Mouse (Mus musculus) cerebellum, adult (tissue): ENCODE results near the gene Fbn1.

ENCODE experiments used
- ATAC-seq: cut with Nextera tagmentation; 2 replicates; pipeline ENCODE4 v1.9.2; 2017; ENCODE audit warnings: mild to moderate bottlenecking, moderate library complexity, mixed read lengths; ENCODE audit not compliant: insufficient number of reproducible peaks, low FRiP score, low TSS enrichment

Fbn1 gene

DNA sequence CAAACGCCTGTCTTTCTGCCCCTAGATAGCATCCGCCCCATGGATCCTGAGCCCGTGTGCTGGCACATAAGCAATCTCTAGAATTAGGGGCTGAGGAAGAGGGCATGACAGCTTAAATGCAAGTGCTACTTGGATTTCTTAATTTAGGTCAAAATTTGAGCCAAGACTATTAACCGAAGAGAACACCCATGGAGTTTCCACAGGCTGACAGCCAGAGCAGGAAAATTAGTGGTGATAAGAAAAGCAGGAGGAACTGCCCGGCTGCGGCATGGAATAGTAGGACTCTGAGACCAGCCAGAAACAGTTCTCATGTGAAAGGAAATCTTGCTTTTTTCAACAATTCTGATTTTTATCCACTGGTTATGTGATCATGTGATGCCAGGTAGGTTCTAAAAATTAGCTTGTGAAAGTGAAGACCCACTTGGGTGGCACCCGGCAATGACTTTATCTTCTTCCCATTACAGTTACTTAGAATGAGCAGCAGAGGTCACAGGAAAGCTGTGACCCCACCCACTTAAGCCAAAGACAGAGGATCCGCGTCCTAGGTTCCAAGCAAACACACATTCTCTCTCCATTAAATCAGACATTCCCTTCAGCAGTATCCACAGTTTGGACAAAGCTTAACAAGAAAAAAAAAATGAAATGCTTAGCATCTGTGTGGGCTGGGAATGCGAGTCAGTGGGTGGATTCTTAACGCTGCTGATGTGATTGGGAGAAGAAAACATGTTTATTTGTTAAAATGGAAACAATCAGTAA is 152.4 kb downstream of the Fbn1 start:
- 0 out of 2 replicates have a peak, but pooled peaks have one; percentile 34 for ATAC-seq

DNA sequence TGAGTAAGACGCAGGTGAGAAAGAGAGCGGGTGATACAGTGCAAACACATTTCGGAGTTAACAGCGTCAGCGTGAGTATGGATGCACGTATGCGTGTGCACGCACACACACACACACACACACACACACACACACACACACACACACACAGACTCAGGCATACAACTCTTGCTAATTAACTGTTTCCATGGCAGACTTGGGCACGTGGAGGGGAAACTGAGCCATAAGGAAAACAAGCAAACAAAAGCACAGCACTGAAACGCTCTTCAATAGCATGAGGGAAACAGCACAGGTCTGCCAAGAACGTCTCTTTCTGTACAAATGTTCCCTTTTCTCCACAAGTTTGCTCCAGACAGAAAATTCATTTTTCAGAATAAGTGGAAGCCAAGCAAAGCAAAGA is 153.2 kb downstream of the Fbn1 start:
- ATAC-seq, result no peak

DNA sequence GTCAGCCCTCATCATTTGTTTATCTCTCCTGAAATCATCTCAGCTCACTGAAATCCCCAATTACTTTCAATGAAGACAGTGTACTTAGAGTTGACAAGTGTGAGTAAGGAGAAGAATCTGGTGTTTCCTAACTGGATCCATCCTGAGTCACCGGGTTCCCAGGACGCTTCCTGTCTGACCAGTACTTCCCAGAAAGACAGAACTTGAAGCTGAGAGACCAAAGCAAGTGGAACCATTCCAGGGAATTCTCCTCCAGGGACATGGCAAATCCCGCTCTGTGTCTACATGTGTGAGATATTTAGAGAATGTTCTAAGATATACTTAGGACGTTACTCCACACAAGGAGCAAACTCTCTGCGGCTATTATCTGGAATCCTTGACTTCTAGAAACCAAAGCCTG is 158.6 kb downstream of the Fbn1 start:
- no peak for ATAC-seq

DNA sequence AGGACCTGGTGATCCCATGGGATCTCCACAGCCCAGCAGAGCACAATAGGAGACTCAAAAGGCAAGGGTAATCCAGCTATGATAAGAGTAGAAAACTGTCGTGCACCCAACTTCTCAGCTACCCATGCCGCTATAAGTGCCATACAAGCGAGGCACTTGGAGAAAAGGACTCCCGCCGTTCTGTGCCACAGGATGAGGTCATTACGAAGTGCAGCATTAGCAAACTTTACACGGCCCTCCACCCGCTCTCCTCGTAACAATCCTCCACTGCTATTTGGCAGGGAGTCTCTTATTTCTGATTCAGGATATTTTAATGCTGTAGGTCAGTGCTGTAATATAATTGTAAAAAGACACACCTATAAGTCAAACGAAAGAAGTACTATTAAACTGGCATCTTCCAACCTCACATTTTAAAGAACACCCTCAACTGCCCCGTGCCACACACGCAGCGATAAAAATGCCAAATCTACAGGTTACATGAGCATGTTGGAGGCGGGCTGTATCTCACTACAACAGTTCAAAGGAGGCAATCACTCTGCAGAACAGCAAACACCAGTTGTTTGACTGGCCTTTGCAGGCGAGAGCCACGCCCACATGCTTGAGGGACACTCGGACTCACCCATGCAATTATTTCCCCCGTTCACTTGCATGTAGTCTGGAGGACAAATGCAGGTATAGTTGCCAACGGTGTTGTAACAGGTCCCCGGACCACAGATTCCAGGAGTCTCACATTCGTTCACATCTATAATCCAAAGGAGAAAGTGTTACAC is 165.4 kb downstream of the Fbn1 start:
- no peak for ATAC-seq

DNA sequence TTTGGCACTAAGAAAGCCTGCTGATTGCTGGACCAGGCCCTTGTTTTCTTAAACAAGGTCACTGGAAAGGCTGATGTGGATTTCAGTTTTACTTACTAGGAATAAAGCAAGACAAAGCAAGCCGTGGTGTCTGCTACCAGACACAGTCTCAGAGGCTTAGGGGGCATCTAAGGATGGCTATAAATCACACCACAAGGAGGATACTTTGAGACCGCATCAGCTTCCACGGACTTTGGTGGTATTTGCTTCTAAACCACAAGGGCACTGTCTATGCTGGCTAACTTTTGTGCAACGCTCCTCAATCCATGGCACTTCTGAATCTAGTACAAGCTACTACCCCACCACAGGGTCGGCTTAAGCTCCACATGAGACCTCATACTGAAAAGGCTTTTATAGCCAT is 167.4 kb downstream of the Fbn1 start:
- no peak for ATAC-seq

DNA sequence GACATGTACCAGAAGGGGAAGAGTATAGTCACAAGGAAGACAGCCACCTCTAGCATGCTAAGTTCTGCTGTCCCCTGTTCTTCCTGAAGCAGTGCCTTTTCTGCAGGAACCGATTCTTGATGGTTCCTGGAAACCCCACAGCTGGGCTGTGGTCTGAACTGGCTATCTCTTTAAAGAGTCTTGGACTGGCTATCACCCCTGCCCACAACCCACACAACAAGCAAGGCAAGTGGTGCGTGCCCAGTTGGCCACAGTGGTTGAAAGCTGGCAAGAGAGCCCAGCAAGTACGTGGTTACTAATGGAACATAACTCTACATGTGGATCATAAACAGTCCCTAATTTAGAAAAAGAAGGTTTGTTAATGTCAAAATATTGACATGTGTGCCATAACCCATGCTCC is 170.6 kb downstream of the Fbn1 start:
- ATAC-seq, result no peak

DNA sequence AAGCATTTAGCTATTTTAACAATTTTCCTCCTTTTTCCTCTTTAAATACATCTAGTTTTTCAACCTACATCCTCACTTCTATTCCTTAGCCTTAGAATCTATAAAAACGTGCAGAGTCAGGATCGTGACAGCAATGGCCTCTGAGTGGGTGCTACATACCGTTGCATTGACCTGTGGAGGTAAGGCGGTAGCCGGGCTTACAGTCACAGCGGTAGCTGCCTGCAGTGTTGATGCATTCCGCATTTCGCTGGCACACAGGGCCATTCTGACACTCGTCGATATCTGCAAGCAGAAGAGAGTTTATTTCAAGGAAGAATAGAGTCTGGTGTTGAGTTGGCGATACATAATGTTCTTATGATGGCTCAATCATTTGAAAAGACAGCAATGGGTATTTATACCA is 172.6 kb downstream of the Fbn1 start:
- no peak for ATAC-seq

DNA sequence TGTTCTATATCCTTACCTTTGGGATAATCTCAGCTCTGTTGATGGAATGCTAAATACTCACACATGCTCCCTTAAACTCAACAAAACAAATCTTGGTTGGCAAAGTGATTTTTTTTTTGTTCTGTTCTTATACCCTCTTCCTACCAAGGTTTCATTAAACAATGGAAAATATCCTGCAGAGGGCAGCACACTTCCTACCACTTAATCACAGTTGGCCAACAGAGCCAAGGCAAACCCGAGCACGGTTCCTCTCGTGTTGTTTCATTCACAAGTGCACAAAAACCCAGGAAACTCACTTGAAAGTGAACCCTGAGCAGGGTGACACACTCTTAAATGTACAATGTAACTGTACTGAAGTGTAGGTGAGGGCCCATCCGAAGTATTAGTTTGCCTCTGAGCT is 173.6 kb downstream of the Fbn1 start:
- no peak for ATAC-seq

DNA sequence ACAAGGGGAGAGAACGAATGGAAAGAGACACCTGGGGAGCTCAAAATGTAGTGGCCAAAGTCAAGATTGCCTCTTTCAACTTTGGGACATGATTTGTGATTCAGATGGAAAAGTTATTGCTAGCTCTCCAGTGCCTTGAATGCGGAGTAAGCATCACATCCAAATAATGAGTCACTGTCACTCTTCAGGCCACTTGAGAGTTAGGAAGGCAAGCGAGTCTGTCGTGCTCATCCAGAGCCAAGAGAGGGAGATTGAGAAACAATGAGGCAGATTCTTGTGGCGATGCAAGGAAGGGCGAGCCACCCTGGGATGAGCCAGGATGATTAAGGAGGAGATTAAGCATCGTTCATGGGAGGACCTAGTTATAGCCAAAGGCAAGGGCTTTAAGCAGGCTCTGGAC is 176.2 kb downstream of the Fbn1 start:
- ATAC-seq, result no peak

DNA sequence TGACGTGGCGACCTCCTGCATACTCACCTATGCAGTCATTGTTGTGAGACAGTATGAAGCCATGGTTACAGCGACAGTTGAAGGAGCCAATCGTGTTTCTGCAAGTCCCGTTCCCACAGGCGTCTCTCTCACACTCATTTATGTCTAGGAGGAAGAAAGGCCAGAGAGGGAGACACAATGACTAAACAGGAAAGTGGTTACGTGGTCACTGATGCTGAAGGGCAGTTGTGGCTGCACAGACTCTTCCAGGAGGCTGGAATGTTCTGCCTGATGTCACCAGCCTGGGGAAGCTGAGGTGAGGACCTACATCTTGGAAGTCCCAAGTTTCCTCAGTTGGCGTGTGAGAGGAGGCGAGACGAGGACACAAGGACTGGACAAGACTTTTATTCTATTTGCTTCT is 177.3 kb downstream of the Fbn1 start:
- ATAC-seq, result no peak

DNA sequence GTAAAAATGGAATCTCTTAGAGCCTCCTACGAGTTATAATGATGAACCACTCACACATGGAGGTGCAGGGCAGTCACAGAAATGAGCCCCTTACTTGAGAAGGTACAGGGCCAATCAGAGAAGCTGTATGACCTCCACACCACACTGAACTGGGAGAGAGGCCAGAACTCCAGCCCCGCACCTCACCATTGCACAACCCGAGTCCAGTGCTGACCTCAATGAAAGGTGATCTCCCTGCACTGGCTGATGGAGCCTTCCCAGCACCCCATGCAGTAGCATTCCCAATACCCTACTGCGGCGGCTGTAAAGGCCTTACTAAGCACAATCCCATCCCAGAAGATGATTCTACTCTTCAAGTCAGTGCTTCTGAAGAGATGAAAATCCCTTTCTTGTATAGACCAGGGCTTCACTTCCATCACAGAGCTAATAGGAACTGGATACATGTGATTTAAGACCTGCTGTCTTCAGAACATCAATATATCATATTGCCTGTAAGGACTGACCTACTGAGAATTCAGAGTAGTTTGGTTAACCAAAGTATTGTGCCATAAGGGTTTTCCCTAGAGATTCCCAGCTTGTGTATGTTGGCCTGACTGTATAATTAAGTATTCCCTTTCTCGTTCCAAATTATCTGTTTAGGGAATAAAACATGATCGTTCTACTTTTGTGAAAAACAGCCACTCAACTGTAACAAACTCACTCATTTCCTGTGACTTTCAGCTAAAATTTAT is 182.5 kb downstream of the Fbn1 start:
- no peak for ATAC-seq

DNA sequence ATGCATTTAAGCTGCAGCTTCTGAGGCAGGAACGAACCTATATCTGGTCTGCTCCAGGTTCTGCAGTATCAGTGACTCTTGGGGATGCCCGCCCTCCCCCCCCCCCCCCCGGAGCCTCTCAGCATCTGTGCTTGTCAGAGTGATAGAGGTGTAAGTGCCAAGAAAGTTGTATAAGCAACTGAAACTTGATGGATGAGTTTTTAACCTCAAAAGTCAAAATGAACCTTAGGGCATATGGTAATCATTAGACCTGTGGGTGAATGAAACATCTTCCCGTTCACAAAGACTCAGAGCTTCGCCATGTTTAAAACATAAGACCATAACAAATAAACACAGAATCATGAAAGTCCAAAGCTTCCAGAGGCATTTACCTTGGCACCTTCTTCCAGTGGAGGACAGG is 183.3 kb downstream of the Fbn1 start:
- ATAC-seq, result no peak

DNA sequence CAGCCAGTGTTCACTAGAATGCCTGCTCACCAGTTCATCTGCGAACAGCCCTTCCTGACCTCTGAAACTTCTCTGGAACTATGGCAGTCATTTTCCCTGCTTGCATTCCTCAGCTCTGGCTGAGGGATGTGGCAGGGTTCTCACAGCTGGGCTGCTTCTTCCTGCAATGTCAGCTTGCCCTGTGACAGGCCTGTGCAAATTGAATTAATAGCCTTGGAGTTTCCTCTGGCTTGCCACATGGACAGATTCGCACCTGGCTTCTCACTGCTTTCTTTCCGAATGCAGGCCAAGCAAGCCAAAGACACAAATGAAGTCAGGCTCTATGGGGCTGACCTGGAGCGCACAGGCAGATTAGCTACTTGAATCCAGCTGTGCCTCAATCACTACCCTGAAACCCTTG is 184.4 kb downstream of the Fbn1 start:
- no peak for ATAC-seq

DNA sequence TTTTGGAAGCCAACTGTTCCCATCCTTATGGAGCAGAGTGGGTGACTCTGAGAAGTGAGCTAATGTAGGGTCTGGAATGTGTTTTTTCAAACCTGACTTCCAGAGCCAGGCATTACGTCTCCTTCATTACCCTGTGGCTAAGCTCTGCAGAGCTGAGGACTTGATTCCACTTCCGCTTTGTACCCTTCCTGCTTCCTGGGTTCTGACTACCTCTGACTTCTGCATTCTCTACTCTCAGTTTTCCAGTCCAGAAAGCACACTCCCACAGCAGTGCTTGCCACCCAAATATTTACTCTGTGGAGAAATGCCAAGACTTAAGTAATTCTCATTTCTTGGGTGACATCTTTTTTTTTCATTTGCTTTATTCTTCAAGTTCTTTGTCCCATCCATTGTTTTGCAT is 185.2 kb downstream of the Fbn1 start:
- no peak for ATAC-seq

DNA sequence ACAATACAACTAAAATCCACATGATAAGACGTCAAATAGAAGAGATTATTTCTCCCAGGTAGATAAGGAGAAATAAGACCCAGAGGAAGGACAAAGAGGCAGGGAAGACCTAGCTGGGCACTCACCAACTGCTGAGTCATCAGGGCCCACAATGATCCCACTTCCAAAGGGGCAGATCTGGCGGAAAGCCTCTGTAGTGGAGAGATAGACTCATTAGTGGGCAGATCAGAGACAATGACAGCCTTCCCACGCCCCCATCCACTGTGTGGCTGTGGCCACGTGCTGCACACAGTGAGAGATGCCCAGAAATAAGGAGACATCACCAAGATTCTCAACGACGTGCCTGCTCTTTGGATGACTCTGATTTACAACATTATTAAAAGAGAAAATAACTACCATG is 186.7 kb downstream of the Fbn1 start:
- no peak for ATAC-seq

DNA sequence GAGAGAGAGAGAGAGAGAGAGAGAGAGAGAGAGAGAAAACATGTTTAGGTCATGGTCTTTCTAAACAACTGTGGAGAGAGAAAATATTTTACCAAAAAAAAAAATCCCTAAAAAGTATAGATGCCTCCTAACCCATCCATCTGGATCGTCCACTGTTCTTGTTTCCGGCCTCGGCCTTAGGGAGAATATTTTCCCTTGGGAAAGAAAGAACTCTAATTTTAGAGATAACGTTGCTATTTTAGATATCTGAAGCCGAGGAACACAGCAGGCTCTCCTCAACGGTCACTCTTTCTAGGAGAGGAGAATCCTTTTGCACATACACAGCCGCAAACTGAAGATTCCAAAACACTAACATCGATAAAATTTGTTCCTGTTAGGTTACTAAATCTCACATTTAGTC is 188.1 kb downstream of the Fbn1 start:
- no peak for ATAC-seq

DNA sequence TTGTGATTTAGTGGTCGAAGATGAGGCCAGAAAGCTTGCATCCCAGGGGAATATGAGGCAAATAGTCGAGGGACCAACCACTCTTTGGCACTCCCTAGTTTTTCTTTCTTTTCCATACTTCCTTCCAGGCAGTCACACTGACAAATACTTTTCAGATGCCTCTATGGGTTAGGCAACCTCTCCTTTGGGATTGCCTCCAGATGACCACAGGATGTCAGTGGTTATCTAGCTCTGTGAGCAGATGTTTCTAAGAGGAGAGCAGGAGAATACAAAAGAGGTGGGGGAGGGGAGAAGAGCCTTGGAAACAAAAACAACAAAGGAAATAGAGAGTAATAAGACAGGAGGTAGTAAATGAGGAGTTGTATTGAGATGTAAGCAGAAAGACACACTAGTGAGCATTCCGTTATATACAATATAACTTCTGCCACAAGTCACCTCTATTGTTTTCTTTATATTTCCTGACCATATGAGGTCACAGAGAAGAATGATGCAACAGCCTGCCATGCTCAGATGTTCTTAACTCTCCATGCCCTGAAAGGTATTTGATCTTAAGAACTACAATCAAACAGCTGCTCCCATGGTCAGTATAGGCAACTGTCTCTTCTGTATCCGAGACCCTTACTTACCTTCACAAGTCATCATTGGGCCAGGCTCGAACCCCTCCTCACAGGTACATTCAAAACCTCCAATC is 189.3 kb downstream of the Fbn1 start:
- no peak for ATAC-seq

DNA sequence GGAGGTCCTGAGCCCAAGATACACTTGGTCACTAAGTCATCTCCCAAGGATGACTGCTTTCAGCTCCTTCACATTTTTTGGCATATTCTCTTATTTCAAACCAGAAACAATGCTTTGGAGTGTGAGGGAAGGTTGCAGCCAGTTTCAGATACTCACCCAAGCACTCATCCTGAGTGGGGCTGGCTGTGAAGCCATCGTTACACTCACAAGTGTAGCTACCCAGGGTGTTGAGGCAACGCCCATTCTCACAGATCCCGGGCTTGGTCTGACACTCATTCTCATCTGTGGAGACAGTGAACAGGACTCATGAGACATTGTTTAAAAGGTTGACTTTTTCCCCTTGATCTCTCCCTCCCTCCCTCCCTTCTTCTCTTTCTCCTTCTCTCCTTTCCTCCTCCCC is 192.6 kb downstream of the Fbn1 start:
- no peak for ATAC-seq

DNA sequence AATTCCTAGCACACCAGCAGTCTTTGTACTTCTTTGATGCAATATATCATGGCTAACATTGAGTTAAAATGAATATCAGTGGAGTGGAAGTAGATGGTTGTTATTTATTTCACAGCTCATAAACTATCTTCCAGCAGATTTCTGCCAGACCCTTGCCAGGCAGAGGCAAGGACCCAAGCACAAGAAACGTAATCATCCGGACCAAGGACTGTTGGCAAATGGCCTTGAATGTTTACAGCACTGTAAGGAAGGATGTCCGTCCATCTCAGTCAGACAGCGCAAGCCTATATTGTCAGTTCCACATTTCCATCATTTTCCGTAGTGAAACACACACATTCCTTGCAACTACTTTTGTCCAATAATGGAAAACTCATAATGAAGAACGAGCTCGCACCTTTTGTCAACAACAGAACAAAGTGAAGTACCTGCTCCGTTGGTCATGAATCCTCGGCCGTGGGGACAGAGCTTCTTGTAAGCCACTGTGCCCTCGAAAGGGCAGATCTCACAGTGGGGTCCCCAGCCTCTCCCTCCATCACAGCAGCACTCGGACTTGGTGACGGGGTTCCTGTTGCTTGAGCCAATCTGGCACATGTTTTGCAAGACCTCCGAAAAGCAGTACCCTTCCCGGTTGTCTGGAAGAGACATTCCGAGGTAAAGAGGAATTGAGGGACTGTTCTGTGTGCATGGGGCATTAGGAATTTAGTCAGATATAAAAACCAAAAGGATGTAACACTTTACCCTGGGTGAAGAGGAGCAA is 193.4 kb downstream of the Fbn1 start:
- no peak for ATAC-seq

DNA sequence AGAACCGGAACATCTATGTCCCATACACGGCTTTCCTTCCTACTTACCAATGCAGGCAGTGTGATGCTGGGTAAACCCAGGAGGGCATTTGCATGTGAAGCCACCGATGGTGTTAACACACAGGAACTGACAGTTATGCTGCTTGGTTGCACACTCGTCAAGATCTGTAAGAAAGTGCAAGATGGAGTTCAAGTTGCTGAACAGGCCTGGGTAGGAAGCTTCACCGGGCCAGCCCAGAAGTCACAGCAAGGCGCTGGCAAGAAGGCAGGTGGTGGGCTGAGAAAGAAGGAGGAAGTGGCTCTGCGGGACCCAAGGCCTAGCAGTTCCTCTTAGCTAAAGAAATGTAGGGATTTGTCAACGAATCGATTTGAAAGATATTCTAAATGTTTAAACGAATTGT is 198.1 kb downstream of the Fbn1 start:
- ATAC-seq, result no peak
